Comparison of ENCODE assay signal across 7 mouse cellular contexts in the genomic region with DNA sequence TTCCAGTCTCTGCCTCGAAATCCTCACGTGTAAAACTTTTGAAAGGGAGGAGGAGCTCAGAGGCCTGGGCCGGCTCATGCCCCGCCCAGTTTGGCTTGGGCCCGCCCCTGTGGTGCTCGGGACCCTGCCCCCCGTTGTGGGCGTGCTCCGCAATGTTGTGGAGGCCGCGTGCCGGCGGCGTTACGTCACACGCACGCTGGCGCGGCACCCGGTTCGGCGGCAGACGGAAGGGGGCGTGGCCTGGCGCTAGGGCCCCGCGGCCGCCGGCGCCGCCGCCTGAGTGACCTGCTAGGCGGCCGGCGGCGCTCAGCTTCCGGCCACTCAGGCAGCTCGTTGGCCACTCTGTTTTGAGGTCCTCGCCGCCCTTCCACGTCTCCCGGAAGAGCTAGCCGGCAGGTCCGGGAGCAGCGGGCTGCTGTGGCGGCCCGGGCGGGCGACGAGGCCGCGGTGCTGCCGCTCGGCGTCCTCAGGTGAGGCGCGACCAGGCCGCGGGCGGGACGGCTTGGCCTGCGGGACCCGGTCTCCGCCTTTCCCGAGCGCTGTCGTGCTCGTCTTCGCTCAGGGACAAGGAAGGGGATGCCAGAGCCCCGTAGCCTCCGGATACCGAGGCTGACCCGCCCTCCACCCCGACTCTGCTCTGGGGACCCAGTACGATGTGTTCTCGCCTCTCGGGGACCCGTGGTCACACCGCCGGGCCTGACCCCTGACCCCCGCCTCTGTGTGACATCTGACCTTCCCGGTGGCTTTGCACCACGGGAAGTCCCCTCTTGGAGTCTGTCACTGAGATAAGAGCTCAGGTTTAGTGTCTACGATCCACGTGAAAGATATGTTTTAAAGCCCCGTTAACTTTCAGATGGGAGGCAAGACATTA. TPM values are rescaled to one million over a fixed set of nuclear protein-coding genes. Genes with fewer than 3 reads are reported as not detected.
DNase-seq lines count a peak whose midpoint lies in the region; ATAC-seq and TF ChIP-seq lines count a peak whose summit lies in the region.

Golga5 (plus strand) TSS at position 242 of the 871 bp plus-strand sequence.

- no peaks in the 10 kb centered on the region for H3K9me3 ChIP-seq in intestine, postnatal 0 days (ENCODE audit: control insufficient read depth)
- no peaks in the 10 kb centered on the region for H3K9me3 ChIP-seq in midbrain, embryonic 12.5 days

- no peaks in the 10 kb centered on the region for H3K27me3 ChIP-seq in intestine, postnatal 0 days (replicated peaks; ENCODE audit: control insufficient read depth, insufficient read depth, low read length)
- H3K27me3 ChIP-seq in midbrain, embryonic 12.5 days: no peaks in the 10 kb centered on the region
- H3K27me3 ChIP-seq in small intestine, adult 2 months (ENCODE audit: control insufficient read depth, insufficient read depth, low read length): no peaks in the 10 kb centered on the region

- under 1% methylated on average over 63 of the region's 86 CpGs for WGBS in intestine, postnatal 0 days
- WGBS in midbrain, embryonic 12.5 days: 0% methylated on average over 76 of the region's 86 CpGs
- under 1% methylated on average over 83 of the region's 86 CpGs for WGBS in small intestine, adult 2 months

- peaks cover 18% of the 10 kb centered on the region for H3K36me3 ChIP-seq in intestine, postnatal 0 days (ENCODE audit: control insufficient read depth, insufficient read depth)
- H3K36me3 ChIP-seq in midbrain, embryonic 12.5 days: peaks cover 12% of the 10 kb centered on the region
- peaks cover 16% of the 10 kb centered on the region for H3K36me3 ChIP-seq in small intestine, adult 2 months (ENCODE audit: control insufficient read depth, insufficient read depth, low read length)

- H3K4me3 ChIP-seq in intestine, postnatal 0 days (ENCODE audit: low read depth, low read length): peak within 1 kb of the TSS; percentile 98
- peak within 1 kb of the TSS; percentile 90 for H3K4me3 ChIP-seq in midbrain, embryonic 12.5 days
- H3K4me3 ChIP-seq in small intestine, adult 2 months (ENCODE audit: low read depth, low read length): peak within 1 kb of the TSS; percentile 94

- peak; percentile 97 for DNase-seq in adrenal gland, adult 8-10 months
- peak; percentile 98 for DNase-seq in embryo, embryonic 9.5 days (ENCODE audit: extremely low spot score)
- no peak for DNase-seq in gonadal fat pad, adult 2 months (ENCODE audit: low read depth)
- DNase-seq in left cerebral cortex, postnatal 4 days: peak; percentile 98

- H3K4me2 ChIP-seq in intestine, postnatal 0 days (replicated peaks; ENCODE audit: low read depth): peak within 1 kb of the TSS; percentile 82
- peak within 1 kb of the TSS; percentile 88 for H3K4me2 ChIP-seq in midbrain, embryonic 12.5 days (replicated peaks)

- ATAC-seq in intestine, postnatal 0 days: peak; percentile 99
- ATAC-seq in midbrain, embryonic 12.5 days (ENCODE audit: low FRiP score, low read depth): peak; percentile 99

- intact Hi-C loops in left cerebral cortex, postnatal 4 days (cut with DNase I): loop anchor here (10.0 kb wide), 1 partner anchor 484 kb away; no protein-coding TSS in a partner anchor

- TF ChIP-seq POLR2A in small intestine, adult 2 months (IDR thresholded peaks at IDR 0.05; ENCODE audit: low read depth, low read length): peak; percentile 79

- peak within 1 kb of the TSS; percentile 94 for H3K27ac ChIP-seq in intestine, postnatal 0 days (ENCODE audit: low read depth, low read length)
- H3K27ac ChIP-seq in midbrain, embryonic 12.5 days (replicated peaks): peak within 1 kb of the TSS; percentile 61
- H3K27ac ChIP-seq in small intestine, adult 2 months (ENCODE audit: insufficient read depth, low read depth, low read length): peak within 1 kb of the TSS; percentile 54

- no peak for TF ChIP-seq CTCF in intestine, postnatal 0 days (IDR thresholded peaks at IDR 0.05; ENCODE audit: low read depth)
- no peak for TF ChIP-seq CTCF in small intestine, adult 2 months (IDR thresholded peaks at IDR 0.05; ENCODE audit: extremely low read depth, insufficient read length, insufficient replicate concordance, low read depth, low read length)

- peak within 1 kb of the TSS; percentile 87 for H3K9ac ChIP-seq in intestine, postnatal 0 days (ENCODE audit: low read depth, low read length)
- H3K9ac ChIP-seq in midbrain, embryonic 12.5 days (replicated peaks): peak within 1 kb of the TSS; percentile 80

- H3K4me1 ChIP-seq in intestine, postnatal 0 days (replicated peaks; ENCODE audit: control insufficient read depth, insufficient read depth, low read length): no peaks in the 10 kb centered on the region
- peaks cover 6% of the 10 kb centered on the region; the same call in 1 of the 2 replicates for H3K4me1 ChIP-seq in midbrain, embryonic 12.5 days
- no peaks in the 10 kb centered on the region; the same call in 1 of the 2 replicates for H3K4me1 ChIP-seq in small intestine, adult 2 months (ENCODE audit: control insufficient read depth, insufficient read depth, insufficient read length, low read length)

RNA-seq across cellular contexts. Expression of gene Golga5, which starts in this region (rescaled TPM):
- 10 to 100 TPM; 37.1 to 48.4 (median 40.7) TPM for total RNA-seq in adrenal gland, adult 8-10 months (2022)
- 22.8 and 24.2 TPM in 2 replicates for polyA plus RNA-seq in gonadal fat pad, adult 2 months (2012; rRNA removed)
- polyA plus RNA-seq in intestine, postnatal 0 days (2015; fragmentation: Nextera tagmentation; extraction: Ambion mirVana): 36.1 and 36.7 TPM in 2 replicates
- total RNA-seq in left cerebral cortex, postnatal 4 days (2021): 10 to 100 TPM; 22.9 to 23.0 TPM
- 32.1 and 35.2 TPM in 2 replicates for polyA plus RNA-seq in midbrain, embryonic 12.5 days (2016; fragmentation: Nextera tagmentation; extraction: Ambion mirVana)
- polyA plus RNA-seq in small intestine, adult 2 months (2012; rRNA removed): 3.7 and 7.8 TPM in 2 replicates
